ENCODE assay signal across 7 mouse cellular contexts in genomic region chr14:98168908-98169401, GRCm38 (mm10). TPM values are rescaled to one million over a fixed set of nuclear protein-coding genes. Genes with fewer than 3 reads are reported as not detected.
DNase-seq lines count a peak whose midpoint lies in the region; ATAC-seq lines count a peak whose summit lies in the region.

No protein-coding gene starts in this region.

- no peaks in the 10 kb centered on the region for H3K4me1 ChIP-seq in intestine, embryonic 15.5 days (replicated peaks)
- 0 out of 2 replicates have a peak, but pooled peaks cover 6% of the 10 kb centered on the region for H3K4me1 ChIP-seq in liver, embryonic 15.5 days (replicated peaks)

- H3K4me3 ChIP-seq in intestine, embryonic 15.5 days (replicated peaks): peak overlapping the region; percentile 78
- peak overlapping the region; percentile 53 for H3K4me3 ChIP-seq in liver, embryonic 15.5 days (replicated peaks)

- under 1% methylated on average over 45 of the region's 45 CpGs for WGBS in intestine, embryonic 15.5 days
- WGBS in liver, embryonic 15.5 days (ENCODE audit: insufficient replicate concordance): under 1% methylated on average over 44 of the region's 45 CpGs

- H3K27me3 ChIP-seq in intestine, embryonic 15.5 days (replicated peaks): no peaks in the 10 kb centered on the region; the same call in 1 of the 2 replicates
- H3K27me3 ChIP-seq in liver, embryonic 15.5 days: peaks cover 47% of the 10 kb centered on the region

- peak overlapping the region; percentile 61 for H3K9ac ChIP-seq in intestine, embryonic 15.5 days
- no peak overlapping the region for H3K9ac ChIP-seq in liver, embryonic 15.5 days

- peak; percentile 67 for DNase-seq in adrenal gland, adult 2 months
- DNase-seq in cerebellum, postnatal 25 days: peak; percentile 60 to 64
- DNase-seq in gastrocnemius, postnatal 25 days: peak; percentile 8
- DNase-seq in natural killer cell, adult 2 months (ENCODE audit: low spot score in 2 of 2): peak; percentile 3 to 4
- peak; percentile 43 for DNase-seq in testis, postnatal 10 days (ENCODE audit: low spot score)

- H3K36me3 ChIP-seq in intestine, embryonic 15.5 days: no peaks in the 10 kb centered on the region
- no peaks in the 10 kb centered on the region for H3K36me3 ChIP-seq in liver, embryonic 15.5 days (replicated peaks)

- H3K9me3 ChIP-seq in intestine, embryonic 15.5 days: no peaks in the 10 kb centered on the region
- H3K9me3 ChIP-seq in liver, embryonic 15.5 days (replicated peaks): no peaks in the 10 kb centered on the region

- peak; percentile 26 for ATAC-seq in intestine, embryonic 15.5 days
- ATAC-seq in liver, embryonic 15.5 days (ENCODE audit: insufficient read depth): no peak

- H3K4me2 ChIP-seq in intestine, embryonic 15.5 days (replicated peaks): peak overlapping the region; percentile 96
- H3K4me2 ChIP-seq in liver, embryonic 15.5 days: peak overlapping the region; percentile 71

- peak overlapping the region; percentile 44 for H3K27ac ChIP-seq in intestine, embryonic 15.5 days
- no peak overlapping the region for H3K27ac ChIP-seq in liver, embryonic 15.5 days (replicated peaks)

RNA-seq across cellular contexts. Expression of gene Dach1, which starts 0.6 kb away (rescaled TPM):
- 1 to 10 TPM; 3.6 to 4.8 TPM for total RNA-seq in adrenal gland, adult 2 months (2021)
- polyA plus RNA-seq in adrenal gland, adult 2 months (2012; rRNA removed): 1.7 and 1.9 TPM in 2 replicates
- total RNA-seq in gastrocnemius, postnatal 25 days (2021): 1 to 10 TPM; 1.8 to 2.4 TPM
- 2.7 TPM in 2 replicates for polyA plus RNA-seq in intestine, embryonic 15.5 days (2015; fragmentation: Nextera tagmentation; extraction: Ambion mirVana)
- polyA plus RNA-seq in liver, embryonic 15.5 days (2015; fragmentation: Nextera tagmentation; extraction: Ambion mirVana): 0.23 and 0.25 TPM in 2 replicates

Comparison
In these comparisons a context has a peak if more than half of its experiments do, and no peak if none do; other contexts are left out.
1. DNase-seq: peak in every context shown above with its lines; median percentile 67 in adrenal gland, adult 2 months; 62 in cerebellum, postnatal 25 days; 43 in testis, postnatal 10 days; 8 in gastrocnemius, postnatal 25 days; 4 in natural killer cell, adult 2 months.